Mouse (Mus musculus) heart, adult 2 months (tissue): ENCODE measurements at regions not wholly inside any gene's neighbourhood (a gene's known extent, or its start where the extent isn't known, plus 50 kb on each side); places are given as distances from the start of the nearest gene placed in this dataset.

Source experiments
- CTCF ChIP-seq: fragments of 200-600 bp; IDR thresholded peaks from 2 replicates; pipeline ENCODE4 v1.8.1; 2022; ENCODE audit warnings: antibody characterized with exemption, mild to moderate bottlenecking, moderate library complexity
- EP300 ChIP-seq: fragments of 200-500 bp; IDR thresholded peaks from 2 replicates; pipeline ENCODE4 v1.6.1; 2011; ENCODE audit warnings: low read depth, low read length, control low read depth; ENCODE audit not compliant: insufficient read depth
- POLR2A ChIP-seq: fragments of 200-500 bp; IDR thresholded peaks from 2 replicates; pipeline ENCODE4 v1.6.1; 2011; ENCODE audit warnings: mild to moderate bottlenecking, low read depth, low read length, control low read depth; ENCODE audit not compliant: insufficient read depth

- TF ChIP-seq EP300 (no peak), CTCF (no peak), POLR2A (no peak)
Observed at GRCm38 (mm10) chr6:117575057-117575456, 265.9 kb upstream of the Zfp637 start.
